Mouse (Mus musculus) stomach, postnatal 0 days (tissue): ENCODE results near the gene Slc41a2.

Experiments
- CTCF ChIP-seq: IDR thresholded peaks from 2 replicates; pipeline ENCODE4 v1.5.1; 2016; ENCODE audit warnings: antibody characterized with exemption, low read depth, mild to moderate bottlenecking, moderate library complexity
- EP300 ChIP-seq: optimal IDR thresholded peaks from 2 replicates; pipeline ENCODE3; 2016; ENCODE audit warnings: antibody characterized with exemption

DNA sequence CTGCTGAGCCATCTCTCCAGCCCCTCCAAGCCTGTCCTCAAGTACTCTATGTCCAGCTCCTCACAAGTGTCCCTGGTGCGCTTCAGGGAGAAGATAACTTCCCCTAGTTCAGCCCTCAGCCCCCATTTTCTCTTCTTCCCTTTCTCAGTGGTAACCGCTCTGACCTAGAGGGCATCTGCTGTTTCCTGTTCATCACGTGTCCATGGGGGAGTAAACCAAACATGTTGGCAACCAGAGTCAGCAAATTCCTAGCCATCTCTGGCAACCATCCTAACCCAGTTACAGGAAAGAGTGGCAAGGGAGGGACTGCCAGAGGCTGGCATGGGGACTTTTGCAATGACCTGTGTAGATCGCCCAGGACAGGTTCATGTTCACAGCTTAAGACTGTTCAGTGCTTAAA lies 36.0 kb downstream of the Slc41a2 start:
- TF ChIP-seq CTCF (no peak), EP300 (no peak)
